Mouse (Mus musculus) kidney, postnatal 25 days (tissue): ENCODE results near the gene Slc22a2.
"Not testable (repeated sequence)": the region's sequence is repeated elsewhere in the genome, so short reads cannot be mapped to it uniquely, and the experiment has no call there.

ENCODE experiments used
- DNase-seq, 2 experiments: peaks; one replicate each; pipeline ENCODE4 v3.0.0; 2021; ENCODE audit warnings: mixed read lengths in 2 of 2

The Slc22a2 gene

DNA sequence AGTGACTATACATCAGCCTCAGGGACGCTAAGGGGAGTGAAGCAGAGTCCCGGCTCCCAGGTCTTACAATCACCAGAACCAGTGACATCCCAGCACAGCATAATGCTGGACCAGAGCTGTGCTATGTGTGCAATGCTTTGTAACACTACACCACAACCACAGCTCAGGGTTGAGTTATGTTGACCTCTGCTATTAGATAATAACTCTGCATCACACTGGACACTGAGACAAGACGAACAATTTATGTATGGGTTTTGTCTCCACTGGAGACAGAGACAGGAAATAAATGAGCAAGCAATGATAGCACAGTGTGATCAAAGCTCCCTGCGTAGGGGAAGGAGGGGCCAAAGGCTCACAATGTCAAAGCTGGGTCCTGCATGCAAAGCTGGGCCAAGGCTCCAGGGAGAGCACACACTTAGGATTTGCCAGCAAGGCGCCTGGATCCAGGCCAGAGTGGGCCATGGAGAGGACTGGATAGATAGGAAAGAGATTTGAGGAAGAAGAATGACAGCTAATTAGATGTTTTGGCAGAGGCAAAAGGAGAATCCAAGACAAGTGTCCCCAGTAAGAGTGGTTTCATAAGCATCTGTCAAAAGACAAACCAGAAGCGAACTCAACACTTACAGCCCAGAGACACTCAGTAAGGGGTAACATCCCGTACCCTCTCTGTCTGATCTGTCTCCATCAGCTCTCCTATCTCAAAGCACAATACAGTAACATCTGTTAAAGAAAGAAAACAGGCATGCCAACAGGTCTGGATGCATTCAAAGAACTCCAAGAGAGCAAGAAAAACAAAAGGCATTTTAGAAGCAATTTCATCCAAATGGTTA is 48.1 kb downstream of the Slc22a2 start:
- peak; percentile 36 to 46 for DNase-seq

DNA sequence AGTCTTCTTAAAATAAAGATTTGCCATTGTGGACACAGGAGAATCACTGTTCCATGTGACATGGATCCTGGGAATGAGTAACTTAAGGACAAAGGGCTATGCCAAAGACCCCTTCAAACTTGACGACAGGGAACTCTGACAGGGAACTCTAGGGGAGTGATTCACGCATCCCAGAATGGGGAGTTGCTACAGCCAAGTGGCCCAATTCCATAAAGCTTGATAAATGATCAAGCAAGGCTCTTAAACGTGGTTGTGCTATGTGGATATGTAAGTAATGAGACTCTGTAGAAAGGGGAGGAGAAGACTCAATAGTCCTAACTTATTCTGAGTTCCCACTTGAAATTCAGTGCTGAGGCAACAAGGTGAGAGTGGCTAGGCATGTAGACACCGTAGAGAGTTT is 50.9 kb downstream of the Slc22a2 start:
- DNase-seq = no peak

DNA sequence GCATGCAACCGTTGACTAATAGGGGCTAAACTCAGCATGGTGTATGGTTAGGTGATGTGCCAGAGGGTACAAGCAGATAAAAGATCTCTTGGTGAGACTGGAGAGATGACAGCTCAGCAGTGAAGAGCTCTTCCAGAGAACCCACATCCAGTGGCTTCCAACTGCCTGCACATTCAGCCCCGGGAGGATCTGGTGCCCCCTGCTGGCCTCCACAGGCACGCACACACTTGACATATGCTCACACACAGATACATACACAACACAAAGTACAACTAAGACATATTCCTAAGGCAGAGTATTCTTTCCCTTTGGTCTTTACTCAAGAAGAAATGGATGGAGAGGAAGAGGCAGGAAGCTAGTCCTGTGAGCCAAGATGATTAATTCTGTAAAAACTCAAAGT is 55.7 kb downstream of the Slc22a2 start:
- DNase-seq = no peak

DNA sequence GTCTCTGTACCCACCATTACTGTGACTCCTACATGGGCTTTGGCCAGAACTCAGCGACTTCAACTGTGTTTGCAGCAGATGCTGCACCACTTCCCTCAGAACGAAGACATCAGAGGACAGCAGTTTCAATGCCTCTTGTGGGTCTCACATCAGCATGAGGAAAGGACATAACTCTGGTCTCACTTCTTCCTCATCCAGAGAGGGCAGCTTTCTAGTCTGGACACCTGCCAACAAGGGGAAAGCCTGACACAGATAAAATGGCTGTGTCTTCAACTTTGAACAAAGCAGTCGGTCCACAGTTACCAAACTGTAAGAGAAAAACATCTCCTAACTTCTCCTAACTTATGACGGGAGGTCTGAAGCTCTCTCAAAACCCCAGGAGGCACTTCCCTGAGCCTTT is 57.2 kb downstream of the Slc22a2 start:
- no peak for DNase-seq

DNA sequence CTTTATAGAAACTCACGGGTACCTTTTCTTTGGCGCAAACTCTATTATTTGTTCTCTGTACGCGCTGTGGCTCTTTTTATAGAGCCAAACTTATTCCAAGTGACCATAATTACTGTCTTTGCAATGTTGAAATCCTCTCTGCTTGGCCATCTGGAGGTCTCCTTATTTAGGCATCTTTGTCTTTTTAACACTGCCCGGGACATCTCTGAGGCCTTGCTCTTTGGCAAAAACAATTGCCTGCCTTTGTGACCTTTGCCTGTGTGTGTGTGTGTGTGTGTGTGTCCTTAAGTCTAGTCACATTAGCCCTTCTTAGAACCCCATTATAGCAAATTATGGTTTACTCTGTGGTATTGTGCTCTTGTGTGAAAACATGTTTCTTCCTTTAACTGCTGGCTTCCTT is 61.5 kb downstream of the Slc22a2 start:
- no peak for DNase-seq

DNA sequence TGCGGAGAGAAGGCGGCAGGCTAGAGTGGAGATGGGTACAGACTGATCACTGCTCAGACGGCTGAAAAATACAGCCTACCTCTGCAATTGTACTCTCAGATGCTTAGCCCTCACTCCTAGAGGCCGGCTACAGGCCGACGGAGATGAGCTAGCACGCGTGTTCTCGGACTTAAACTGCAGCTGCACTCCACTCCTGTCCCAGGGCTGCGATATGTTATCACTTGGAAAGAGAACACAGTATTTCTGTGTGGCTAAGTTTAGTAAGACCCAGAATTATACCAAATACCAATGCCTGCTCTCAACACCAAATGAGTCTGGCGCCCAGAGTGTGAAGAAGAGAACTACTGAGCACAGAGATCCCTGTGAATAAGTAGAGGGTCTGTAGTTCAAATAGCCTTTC is 68.7 kb downstream of the Slc22a2 start:
- DNase-seq = no peak

DNA sequence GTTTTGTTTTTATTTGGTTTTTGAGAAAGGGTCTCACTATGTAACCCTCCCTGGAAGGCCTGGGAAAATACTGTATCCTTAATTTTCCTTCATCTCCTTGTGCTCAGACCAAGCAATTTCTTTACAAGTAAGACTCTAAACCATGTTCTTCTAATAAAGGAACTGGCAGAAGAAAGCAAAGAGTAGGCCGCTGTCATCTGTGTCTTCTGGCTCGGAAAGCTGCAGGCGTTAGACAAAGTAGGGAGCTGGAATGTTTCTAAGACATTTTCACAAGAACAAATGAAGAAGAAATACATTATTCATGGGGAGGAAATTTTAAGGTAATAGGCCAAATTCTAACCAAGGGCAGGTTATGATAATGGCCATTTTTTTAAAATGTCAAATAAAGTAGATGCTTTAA is 70.1 kb downstream of the Slc22a2 start:
- DNase-seq = no peak

DNA sequence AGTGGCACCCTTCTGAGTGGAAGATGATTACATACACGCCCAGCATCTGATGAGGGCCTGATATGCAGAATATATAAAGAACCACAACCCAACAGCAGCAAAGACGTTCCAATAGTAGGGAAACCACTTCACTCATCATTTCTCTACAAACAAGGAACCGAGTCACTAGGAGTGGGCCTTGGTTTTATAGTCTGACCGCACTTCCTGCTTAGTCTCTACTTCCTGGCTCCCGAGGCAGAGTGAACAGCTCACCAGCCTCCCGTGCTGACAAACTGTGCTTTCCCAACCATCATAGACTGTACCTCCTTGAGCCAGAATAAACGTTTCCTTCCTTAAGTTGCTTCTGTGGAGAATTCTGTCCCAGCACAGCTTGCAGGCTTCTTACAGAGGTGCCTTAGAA is 71.9 kb downstream of the Slc22a2 start:
- no peak for DNase-seq

DNA sequence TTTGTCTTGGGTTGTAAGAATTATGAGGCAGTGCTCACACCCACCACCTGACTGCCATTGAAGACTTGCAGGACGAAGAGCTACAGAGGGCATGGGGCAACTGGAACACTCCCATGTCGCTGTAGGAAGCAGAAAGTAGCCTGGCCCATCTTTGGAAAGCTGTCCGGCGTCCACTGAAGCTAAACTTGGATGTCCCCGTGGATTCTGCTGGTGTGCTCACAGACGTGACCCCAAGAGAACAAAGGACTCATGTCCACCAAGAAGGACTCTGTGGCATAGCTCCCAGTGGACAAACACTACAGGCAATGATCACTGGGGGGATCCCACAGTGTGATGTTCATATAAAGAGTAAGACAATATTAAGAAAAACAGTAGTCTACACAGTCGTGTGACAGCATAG is 74.9 kb downstream of the Slc22a2 start:
- DNase-seq = no peak

DNA sequence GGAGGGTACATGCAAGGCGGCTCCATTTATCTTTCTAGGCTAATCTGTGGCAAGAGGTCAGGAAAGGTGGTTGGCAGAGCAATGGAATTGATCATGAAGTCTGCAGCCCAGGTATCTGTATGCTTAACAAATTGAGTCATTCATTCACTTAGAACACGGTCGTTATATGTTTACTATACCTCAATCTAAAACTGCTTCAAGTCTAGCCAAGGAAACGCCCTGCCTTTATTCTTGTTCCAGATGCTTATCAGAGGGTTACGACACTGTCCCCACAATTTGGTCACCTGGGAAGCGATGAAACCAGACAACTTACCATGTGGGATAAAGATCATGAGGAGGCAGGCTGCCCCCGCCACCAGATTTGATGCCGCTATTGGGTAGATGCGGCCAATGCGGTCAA is 75.3 kb downstream of the Slc22a2 start:
- DNase-seq = no peak

DNA sequence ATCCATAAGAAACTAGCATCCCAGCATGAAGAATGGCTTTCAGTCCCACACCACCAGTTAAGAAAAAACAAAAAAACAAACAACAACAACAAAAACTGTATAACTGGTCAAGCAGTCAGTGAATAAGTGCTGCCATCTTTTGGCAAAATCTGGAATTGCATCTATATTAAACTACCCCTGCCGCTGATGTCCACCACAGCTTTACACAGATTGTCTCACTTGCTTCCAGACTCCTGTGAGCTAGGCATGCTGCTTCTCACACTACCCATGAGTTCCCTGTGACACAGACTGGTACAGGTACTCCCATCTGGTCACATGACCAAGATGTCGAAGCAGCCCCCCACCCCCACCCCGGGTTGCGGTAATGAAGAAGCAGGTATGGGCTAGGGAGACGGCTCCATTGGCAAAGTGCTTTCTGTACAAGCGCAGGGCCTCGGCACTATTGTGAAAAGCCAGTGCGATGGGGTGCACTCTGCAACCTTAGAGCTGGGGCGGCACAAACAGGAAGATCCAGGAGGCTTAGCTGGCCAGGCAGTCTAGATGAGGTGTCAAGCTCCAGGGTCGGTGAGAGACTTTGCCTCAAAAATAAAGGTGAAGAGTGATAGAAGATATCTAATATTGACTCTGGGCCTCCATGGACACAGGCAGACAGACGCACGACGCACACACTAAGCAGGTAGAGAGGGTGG is 76.8 kb downstream of the Slc22a2 start:
- DNase-seq = no peak

DNA sequence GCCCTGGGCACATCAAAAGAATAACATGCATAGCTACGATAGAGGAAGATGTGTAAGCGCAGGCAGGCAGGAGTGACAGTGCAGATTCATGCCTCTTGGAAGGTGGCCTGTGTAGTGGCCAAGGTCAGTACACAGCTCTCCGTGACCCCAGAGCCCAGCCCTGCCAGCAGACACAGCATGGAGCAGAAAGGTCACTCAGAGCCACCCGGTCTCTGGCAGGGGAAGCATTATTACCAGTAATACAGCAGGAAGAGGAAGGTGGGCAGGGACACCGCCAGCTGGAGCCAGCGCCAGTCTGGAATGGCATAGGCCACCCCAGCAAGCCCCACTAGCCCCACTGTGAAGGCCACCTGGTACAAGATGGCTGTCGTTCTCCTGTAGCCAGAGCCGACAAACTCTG is 80.2 kb downstream of the Slc22a2 start:
- DNase-seq = peak; percentile 29 to 68

DNA sequence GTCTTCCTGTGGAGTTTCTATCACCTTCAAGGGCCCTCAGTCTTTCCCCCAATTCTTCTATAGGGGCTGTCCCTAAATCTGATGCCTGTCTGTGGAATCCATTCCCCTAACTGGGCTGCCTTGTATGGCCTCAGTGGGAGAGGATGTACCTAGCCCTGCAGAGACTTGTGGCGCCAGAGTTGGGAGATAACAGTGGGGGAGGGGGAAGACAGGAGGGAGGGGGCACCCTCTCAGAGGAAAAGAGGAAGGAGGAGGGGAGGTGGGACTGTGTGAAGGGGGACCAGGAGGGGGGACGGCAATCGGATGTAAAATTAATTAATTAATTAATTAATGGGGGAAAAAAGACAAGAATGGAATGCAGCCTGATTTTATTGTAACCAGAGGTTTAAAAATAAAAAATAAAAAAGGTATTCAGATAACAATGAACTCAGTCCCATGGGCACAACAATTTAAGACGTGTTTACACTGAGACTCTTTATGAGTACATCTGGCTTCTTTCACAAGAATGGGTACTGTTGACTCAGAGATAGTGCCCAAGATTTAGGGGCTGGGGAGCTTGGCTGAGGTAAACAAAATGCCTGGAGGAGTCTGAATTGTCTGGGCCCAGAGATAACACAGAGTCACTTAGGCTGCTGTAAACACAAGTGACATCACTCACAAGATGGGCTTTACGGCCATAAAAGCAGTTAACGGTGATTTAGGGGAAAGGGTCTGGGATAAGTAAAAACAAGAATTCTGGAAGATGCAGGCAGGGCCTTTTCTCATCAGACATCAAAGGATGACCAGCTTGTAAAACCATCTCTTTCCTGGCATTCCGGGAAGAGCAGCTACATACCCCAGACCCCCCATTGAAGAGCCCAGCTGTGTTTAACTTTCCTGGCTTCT is 84.8 kb downstream of the Slc22a2 start:
- DNase-seq = no peak

DNA sequence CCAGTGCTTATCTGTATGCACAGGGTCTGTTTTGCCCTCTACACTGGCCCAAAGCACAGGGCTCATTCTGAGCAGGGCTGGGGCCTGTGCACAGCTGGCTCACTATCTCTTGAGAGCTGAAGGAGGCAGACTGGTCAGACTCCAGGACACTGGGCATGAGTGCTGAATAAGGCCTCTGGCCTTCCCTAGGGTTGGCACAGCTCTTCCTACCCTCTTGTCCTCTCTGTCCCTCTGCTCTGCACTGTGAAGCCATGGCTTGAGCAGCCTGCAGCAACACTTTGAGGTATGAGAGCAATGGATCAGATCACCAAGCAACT is 85.4 kb downstream of the Slc22a2 start:
- DNase-seq = peak; percentile 44 to 76

DNA sequence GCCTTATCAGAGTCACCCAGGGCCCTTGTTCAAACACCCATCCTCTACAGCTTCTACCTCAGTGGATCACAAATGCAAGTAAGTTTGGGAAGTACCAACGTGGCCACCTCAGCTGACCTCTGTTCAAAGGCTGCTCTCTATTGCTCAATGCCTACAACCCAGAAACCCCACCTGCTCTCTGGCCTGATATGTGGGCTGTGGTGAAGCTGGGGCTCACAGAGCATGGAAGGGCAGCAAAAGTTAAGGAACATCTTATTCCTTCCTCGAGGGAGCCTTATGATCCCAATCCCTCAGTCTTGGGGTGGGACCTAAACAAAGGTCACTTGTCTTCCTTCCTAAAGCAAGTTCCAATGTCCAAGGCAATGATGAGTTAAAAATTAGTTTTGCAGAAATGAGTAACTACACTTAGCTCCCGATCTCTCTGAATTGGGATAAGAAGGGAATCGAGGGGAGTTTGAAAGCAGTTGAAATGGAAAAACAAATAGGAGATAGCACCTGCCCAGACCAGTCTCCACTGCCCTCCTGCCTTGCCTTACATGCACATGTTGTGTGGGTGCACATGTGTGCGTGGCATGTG is 87.2 kb downstream of the Slc22a2 start:
- DNase-seq = peak; percentile 50 to 86

DNA sequence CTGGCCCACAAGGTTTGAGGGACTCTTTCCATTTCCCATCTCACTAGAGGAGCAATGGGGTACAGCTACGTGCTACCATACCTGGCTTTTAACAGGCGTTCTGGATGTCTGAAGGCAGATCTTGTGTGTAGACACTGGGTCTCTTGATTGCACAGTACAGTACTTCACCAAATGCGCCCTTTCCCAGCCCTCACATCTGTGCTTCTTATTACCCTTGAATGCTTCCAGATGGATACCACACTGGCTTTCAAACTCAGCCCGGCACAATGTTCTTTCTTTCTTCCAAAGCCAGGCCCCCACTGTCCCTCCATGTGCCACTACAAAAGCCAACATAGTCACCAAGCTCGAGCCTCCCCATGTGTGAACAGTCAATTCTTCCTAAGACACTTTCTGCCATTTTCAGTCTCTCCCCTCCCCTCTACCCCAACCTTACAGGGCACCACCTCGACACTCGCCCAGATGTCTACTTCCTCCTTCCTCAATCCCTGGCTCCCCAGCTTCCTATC is 88.4 kb downstream of the Slc22a2 start:
- no peak for DNase-seq

DNA sequence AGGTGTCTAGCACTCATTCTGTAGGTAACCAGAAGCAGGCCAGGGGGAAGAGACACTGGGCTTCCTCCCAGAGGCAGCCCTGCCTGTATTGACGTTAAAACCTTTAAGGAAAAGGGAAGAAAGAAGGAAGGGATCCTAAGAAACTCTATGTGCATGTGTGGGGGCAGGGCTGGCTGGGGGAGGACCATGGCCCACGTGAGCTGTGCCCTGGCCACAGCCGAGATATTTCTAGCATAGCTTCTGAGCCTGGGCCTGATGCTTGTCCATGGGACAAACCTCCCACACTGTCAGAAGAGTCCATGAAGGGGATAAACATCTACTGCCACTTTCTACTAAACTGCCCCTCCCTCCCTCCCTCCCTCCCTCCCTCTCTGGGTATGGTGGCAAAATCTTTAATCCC is 89.9 kb downstream of the Slc22a2 start:
- peak; percentile 69 to 84 for DNase-seq

DNA sequence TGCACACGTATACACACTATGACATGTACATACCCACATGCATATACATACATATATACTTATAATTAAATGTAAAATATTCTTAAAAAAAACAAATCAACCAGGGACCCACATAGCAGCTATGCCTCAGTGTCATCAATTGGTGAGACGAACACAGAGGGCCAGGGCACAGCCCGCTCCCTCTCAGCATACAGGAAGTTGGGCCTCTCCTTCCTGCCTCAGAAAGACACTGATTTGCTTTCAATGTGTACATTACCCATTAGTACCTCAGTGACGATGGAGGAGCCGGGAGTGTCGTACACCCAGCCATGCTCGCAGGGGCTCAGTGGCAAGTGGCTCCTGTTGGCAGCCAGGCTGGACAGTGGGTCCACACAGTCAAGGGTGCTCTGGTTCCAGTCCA is 91.0 kb downstream of the Slc22a2 start:
- not testable (repeated sequence) for DNase-seq

DNA sequence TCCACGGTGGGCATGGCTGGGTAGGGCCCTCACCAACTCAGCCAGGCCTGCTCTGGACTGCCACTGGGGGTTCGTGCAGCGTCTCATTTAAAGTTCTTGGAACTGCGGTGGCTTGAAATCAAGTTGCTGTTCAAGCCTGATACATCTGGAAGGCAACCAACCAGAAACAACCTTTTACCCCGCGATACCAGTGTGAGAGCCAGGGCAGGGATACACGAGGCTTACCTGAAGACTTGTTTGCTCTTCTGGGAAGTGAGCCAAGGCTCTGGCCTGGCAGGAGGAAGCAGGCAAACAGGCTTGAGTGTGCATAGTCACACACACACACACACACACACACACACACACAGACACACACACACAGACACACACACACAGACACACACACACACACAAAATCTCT is 91.7 kb downstream of the Slc22a2 start, which contains the start of gene Slc22a1:
TSS of gene Slc22a1 (minus strand) at position 184 of the 400 bp plus-strand sequence.
- peak; percentile 82 to 92 for DNase-seq

DNA sequence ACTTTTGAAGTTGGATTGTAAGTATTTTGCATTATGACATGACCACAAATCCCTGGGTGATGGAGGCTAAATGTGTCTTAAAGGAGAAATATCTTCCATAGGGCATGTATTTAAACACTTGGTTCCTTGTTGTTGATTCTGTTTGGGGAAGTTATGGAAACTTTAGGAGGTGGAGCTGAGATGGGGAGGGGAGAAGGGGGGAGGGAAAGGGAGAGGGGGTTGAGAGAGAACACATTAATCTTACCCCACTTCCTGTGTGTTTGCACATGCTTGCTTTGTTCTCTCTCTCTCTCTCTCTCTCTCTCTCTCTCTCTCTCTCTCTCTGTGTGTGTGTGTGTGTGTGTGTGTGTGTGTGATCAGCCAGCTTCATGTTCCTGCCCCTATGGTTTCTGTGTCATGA is 93.2 kb downstream of the Slc22a2 start:
- DNase-seq = no peak
